Mouse (Mus musculus): ENCODE measurements around the gene Fcrl5. TPM values are rescaled to one million over a fixed set of nuclear protein-coding genes. Genes with fewer than 3 reads are reported as not detected.
A peak's percentile ranks its signal among the peaks of the same experiment; 100 is the strongest.
"Not testable (repeated sequence)": the region's sequence is repeated elsewhere in the genome, so short reads cannot be mapped to it uniquely, and the experiment has no call there.

Gene Fcrl5
- polyA plus RNA-seq, 1 experiment from 2014 or later, result not detected

- ATAC-seq (ENCODE audit: low FRiP score), result no peak
- 95% methylated on average over 3 of the region's 3 CpGs for WGBS
- Histone ChIP-seq H3K4me1 (no peaks in the 10 kb centered on the region), H3K27ac (no peak overlapping the region), H3K9me3 (peaks cover 5% of the 10 kb centered on the region; the same call in 1 of the 2 replicates), H3K27me3 (no peaks in the 10 kb centered on the region), H3K36me3 (replicated peaks) (no peaks in the 10 kb centered on the region), H3K9ac (no peak overlapping the region), H3K4me3 (replicated peaks) (no peak overlapping the region), H3K4me2 (no peak overlapping the region)
Observed at GRCm38 (mm10) chr3:87465454-87465853, 29.9 kb downstream of the Fcrl5 start.

- no peak overlapping the region for H3K4me2 ChIP-seq
- H3K4me3 ChIP-seq (replicated peaks), result no peak overlapping the region
- H3K9ac ChIP-seq, result no peak overlapping the region
- no peak overlapping the region for H3K27ac ChIP-seq
- H3K27me3 ChIP-seq, result no peaks in the 10 kb centered on the region
- WGBS, result 81% methylated on average over 6 of the region's 6 CpGs
- no peaks in the 10 kb centered on the region for H3K36me3 ChIP-seq (replicated peaks)
- peaks cover 5% of the 10 kb centered on the region; the same call in 1 of the 2 replicates for H3K9me3 ChIP-seq
- no peaks in the 10 kb centered on the region for H3K4me1 ChIP-seq
- ATAC-seq (ENCODE audit: low FRiP score), result no peak
Observed at GRCm38 (mm10) chr3:87467011-87467410, 31.4 kb downstream of the Fcrl5 start.

GRCm38 (mm10) chr3:87467416-87467815 is 31.8 kb downstream of the Fcrl5 start:
- no peak overlapping the region for H3K4me2 ChIP-seq
- no peaks in the 10 kb centered on the region for H3K36me3 ChIP-seq (replicated peaks)
- no peak for ATAC-seq (ENCODE audit: low FRiP score)
- H3K9me3 ChIP-seq, result peaks cover 5% of the 10 kb centered on the region; the same call in 1 of the 2 replicates
- H3K4me1 ChIP-seq, result no peaks in the 10 kb centered on the region
- H3K27ac ChIP-seq, result no peak overlapping the region
- 88% methylated on average over 9 of the region's 9 CpGs for WGBS
- no peaks in the 10 kb centered on the region for H3K27me3 ChIP-seq
- H3K4me3 ChIP-seq (replicated peaks), result no peak overlapping the region
- H3K9ac ChIP-seq, result no peak overlapping the region

- not testable (repeated sequence) for H3K9me3 ChIP-seq; ATAC-seq (ENCODE audit: low FRiP score); H3K27me3 ChIP-seq; H3K9ac ChIP-seq; H3K36me3 ChIP-seq (replicated peaks); H3K4me2 ChIP-seq; H3K27ac ChIP-seq; H3K4me3 ChIP-seq (replicated peaks); H3K4me1 ChIP-seq
- WGBS, result 84% methylated on average over 3 of the region's 3 CpGs
Observed at GRCm38 (mm10) chr3:87477948-87478347, 42.4 kb downstream of the Fcrl5 start.

GRCm38 (mm10) chr3:87478596-87478995 is 43.0 kb downstream of the Fcrl5 start:
- H3K9ac ChIP-seq; H3K4me2 ChIP-seq; H3K36me3 ChIP-seq (replicated peaks); H3K4me1 ChIP-seq; H3K9me3 ChIP-seq; H3K27ac ChIP-seq; H3K4me3 ChIP-seq (replicated peaks); ATAC-seq (ENCODE audit: low FRiP score); H3K27me3 ChIP-seq: not testable (repeated sequence)
- 77% methylated on average over 6 of the region's 6 CpGs for WGBS

GRCm38 (mm10) chr3:87479230-87479629 is 43.7 kb downstream of the Fcrl5 start:
- H3K27me3 ChIP-seq; H3K36me3 ChIP-seq (replicated peaks); H3K4me1 ChIP-seq; H3K4me3 ChIP-seq (replicated peaks); H3K27ac ChIP-seq; ATAC-seq (ENCODE audit: low FRiP score); H3K9me3 ChIP-seq; H3K9ac ChIP-seq; H3K4me2 ChIP-seq: not testable (repeated sequence)

GRCm38 (mm10) chr3:87487392-87487791 is 51.8 kb downstream of the Fcrl5 start:
- no peak overlapping the region for H3K4me3 ChIP-seq (replicated peaks)
- H3K9ac ChIP-seq, result no peak overlapping the region
- H3K27me3 ChIP-seq, result no peaks in the 10 kb centered on the region
- no peaks in the 10 kb centered on the region for H3K9me3 ChIP-seq
- H3K27ac ChIP-seq, result peak overlapping the region; percentile 8; the same call in 1 of the 2 replicates
- ATAC-seq (ENCODE audit: low FRiP score), result no peak
- H3K4me2 ChIP-seq, result no peak overlapping the region
- no peaks in the 10 kb centered on the region for H3K36me3 ChIP-seq (replicated peaks)
- no peaks in the 10 kb centered on the region; the same call in 1 of the 2 replicates for H3K4me1 ChIP-seq
- 58% methylated on average over 4 of the region's 4 CpGs for WGBS

GRCm38 (mm10) chr3:87487911-87488310 is 52.3 kb downstream of the Fcrl5 start:
- no peaks in the 10 kb centered on the region for H3K27me3 ChIP-seq
- H3K36me3 ChIP-seq (replicated peaks), result no peaks in the 10 kb centered on the region
- no peak for ATAC-seq (ENCODE audit: low FRiP score)
- no peak overlapping the region for H3K4me2 ChIP-seq
- WGBS, result 10% methylated on average over 2 of the region's 2 CpGs
- H3K4me3 ChIP-seq (replicated peaks), result no peak overlapping the region
- H3K27ac ChIP-seq, result peak overlapping the region; percentile 8; the same call in 1 of the 2 replicates
- no peaks in the 10 kb centered on the region for H3K9me3 ChIP-seq
- no peaks in the 10 kb centered on the region; the same call in 1 of the 2 replicates for H3K4me1 ChIP-seq
- no peak overlapping the region for H3K9ac ChIP-seq

- Histone ChIP-seq H3K27ac (no peak overlapping the region), H3K4me2 (no peak overlapping the region), H3K4me3 (replicated peaks) (no peak overlapping the region), H3K9ac (no peak overlapping the region), H3K9me3 (no peaks in the 10 kb centered on the region), H3K4me1 (peaks cover 3% of the 10 kb centered on the region; the same call in 1 of the 2 replicates), H3K27me3 (peaks cover 4% of the 10 kb centered on the region; the same call in 1 of the 2 replicates), H3K36me3 (replicated peaks) (no peaks in the 10 kb centered on the region)
- ATAC-seq (ENCODE audit: low FRiP score), result no peak
- WGBS, result 81% methylated on average over 9 of the region's 9 CpGs
Observed at GRCm38 (mm10) chr3:87498266-87498665, 62.7 kb downstream of the Fcrl5 start.

- Histone ChIP-seq H3K9ac (no peak overlapping the region), H3K4me2 (no peak overlapping the region), H3K4me1 (peaks cover 3% of the 10 kb centered on the region; the same call in 1 of the 2 replicates), H3K27me3 (peaks cover 7% of the 10 kb centered on the region; the same call in 1 of the 2 replicates), H3K27ac (no peak overlapping the region), H3K9me3 (no peaks in the 10 kb centered on the region), H3K36me3 (replicated peaks) (no peaks in the 10 kb centered on the region), H3K4me3 (replicated peaks) (no peak overlapping the region)
- 14% methylated on average over 3 of the region's 3 CpGs for WGBS
- no peak for ATAC-seq (ENCODE audit: low FRiP score)
Observed at GRCm38 (mm10) chr3:87499072-87499471, 63.5 kb downstream of the Fcrl5 start.

GRCm38 (mm10) chr3:87500088-87501055 is 64.8 kb downstream of the Fcrl5 start:
- Histone ChIP-seq H3K4me2 (no peak overlapping the region), H3K36me3 (replicated peaks) (no peaks in the 10 kb centered on the region), H3K4me3 (replicated peaks) (no peak overlapping the region), H3K27me3 (peaks cover 8% of the 10 kb centered on the region; the same call in 1 of the 2 replicates), H3K4me1 (peaks cover 3% of the 10 kb centered on the region; the same call in 1 of the 2 replicates), H3K27ac (no peak overlapping the region), H3K9ac (no peak overlapping the region), H3K9me3 (no peaks in the 10 kb centered on the region)
- no peak for ATAC-seq (ENCODE audit: low FRiP score)
- 85% methylated on average over 24 of the region's 24 CpGs for WGBS

- no peak overlapping the region for H3K9ac ChIP-seq
- H3K36me3 ChIP-seq (replicated peaks), result no peaks in the 10 kb centered on the region
- H3K9me3 ChIP-seq, result no peaks in the 10 kb centered on the region
- H3K4me3 ChIP-seq (replicated peaks), result no peak overlapping the region
- H3K27me3 ChIP-seq, result peaks cover 8% of the 10 kb centered on the region; the same call in 1 of the 2 replicates
- whole genome bisulfite sequencing, result 52% methylated on average over 8 of the region's 8 CpGs
- H3K4me1 ChIP-seq, result peaks cover 3% of the 10 kb centered on the region; the same call in 1 of the 2 replicates
- no peak overlapping the region for H3K4me2 ChIP-seq
- no peak overlapping the region for H3K27ac ChIP-seq
- no peak for ATAC-seq (ENCODE audit: low FRiP score)
Observed at GRCm38 (mm10) chr3:87501151-87501550, 65.6 kb downstream of the Fcrl5 start.

All from forebrain, embryonic 12.5 days (tissue).